Mouse (Mus musculus) G1E-ER4 (cell line): ENCODE data around the gene Epop. TPM values are rescaled to one million over a fixed set of nuclear protein-coding genes. Genes with fewer than 3 reads are reported as not detected.

Source experiments
- GATA1 ChIP-seq: IDR thresholded peaks from one replicate; pipeline ENCODE4 v1.8.0; 2012; ENCODE audit warnings: low read length, inconsistent platforms
- polyA plus RNA-seq: library from polyadenylated mRNA; stranded (reverse); fragments of >175 nt; gene quantifications from 2 replicates; pipeline ENCODE4 v1.2.3, GENCODE M21; 2012

Epop gene
- polyA plus RNA-seq, result not detected in 2 replicates

GRCm38 (mm10) chr11:97629576-97629975 lies at the start of gene Epop:
Gene Epop (minus strand): TSS chr11:97629702.
- TF ChIP-seq GATA1, result no peak

- TF ChIP-seq GATA1, result no peak
Measured at GRCm38 (mm10) chr11:97678301-97678700, 48.8 kb upstream of the Epop start.

GRCm38 (mm10) chr11:97677842-97678241 lies 48.3 kb upstream of the Epop start:
- TF ChIP-seq GATA1, result no peak

GRCm38 (mm10) chr11:97677381-97677780 lies 47.9 kb upstream of the Epop start:
- TF ChIP-seq GATA1, result no peak

GRCm38 (mm10) chr11:97676050-97676754 lies 46.7 kb upstream of the Epop start:
- TF ChIP-seq GATA1, result no peak

GRCm38 (mm10) chr11:97673148-97673547 lies 43.6 kb upstream of the Epop start:
- no peak for TF ChIP-seq GATA1

GRCm38 (mm10) chr11:97671177-97671527 lies 41.6 kb upstream of the Epop start:
- no peak for TF ChIP-seq GATA1

- TF ChIP-seq GATA1, result no peak
Measured at GRCm38 (mm10) chr11:97670234-97671176, 41.0 kb upstream of the Epop start.

GRCm38 (mm10) chr11:97669829-97670228 lies 40.3 kb upstream of the Epop start:
- TF ChIP-seq GATA1, result no peak

- TF ChIP-seq GATA1, result no peak
Measured at GRCm38 (mm10) chr11:97669268-97669667, 39.8 kb upstream of the Epop start.

GRCm38 (mm10) chr11:97668160-97668559 lies 38.7 kb upstream of the Epop start:
- TF ChIP-seq GATA1, result no peak

- no peak for TF ChIP-seq GATA1
Measured at GRCm38 (mm10) chr11:97666794-97667193, 37.3 kb upstream of the Epop start.

GRCm38 (mm10) chr11:97666221-97666620 lies 36.7 kb upstream of the Epop start:
- TF ChIP-seq GATA1, result no peak

GRCm38 (mm10) chr11:97665431-97665830 lies 35.9 kb upstream of the Epop start:
- TF ChIP-seq GATA1, result no peak

GRCm38 (mm10) chr11:97664771-97665240 lies 35.3 kb upstream of the Epop start:
- no peak for TF ChIP-seq GATA1

GRCm38 (mm10) chr11:97664339-97664665 lies 34.8 kb upstream of the Epop start:
- TF ChIP-seq GATA1, result no peak
